Mouse (Mus musculus) retina, adult 2 months (tissue): ENCODE data around the gene Map4k3.
"Not testable (repeated sequence)": the region's sequence is repeated elsewhere in the genome, so short reads cannot be mapped to it uniquely, and the experiment has no call there.

Source experiments
- DNase-seq: peaks from one replicate; pipeline ENCODE4 v3.0.0-alpha.2; 2012; ENCODE audit warnings: low read depth, low spot score

Gene Map4k3

DNA sequence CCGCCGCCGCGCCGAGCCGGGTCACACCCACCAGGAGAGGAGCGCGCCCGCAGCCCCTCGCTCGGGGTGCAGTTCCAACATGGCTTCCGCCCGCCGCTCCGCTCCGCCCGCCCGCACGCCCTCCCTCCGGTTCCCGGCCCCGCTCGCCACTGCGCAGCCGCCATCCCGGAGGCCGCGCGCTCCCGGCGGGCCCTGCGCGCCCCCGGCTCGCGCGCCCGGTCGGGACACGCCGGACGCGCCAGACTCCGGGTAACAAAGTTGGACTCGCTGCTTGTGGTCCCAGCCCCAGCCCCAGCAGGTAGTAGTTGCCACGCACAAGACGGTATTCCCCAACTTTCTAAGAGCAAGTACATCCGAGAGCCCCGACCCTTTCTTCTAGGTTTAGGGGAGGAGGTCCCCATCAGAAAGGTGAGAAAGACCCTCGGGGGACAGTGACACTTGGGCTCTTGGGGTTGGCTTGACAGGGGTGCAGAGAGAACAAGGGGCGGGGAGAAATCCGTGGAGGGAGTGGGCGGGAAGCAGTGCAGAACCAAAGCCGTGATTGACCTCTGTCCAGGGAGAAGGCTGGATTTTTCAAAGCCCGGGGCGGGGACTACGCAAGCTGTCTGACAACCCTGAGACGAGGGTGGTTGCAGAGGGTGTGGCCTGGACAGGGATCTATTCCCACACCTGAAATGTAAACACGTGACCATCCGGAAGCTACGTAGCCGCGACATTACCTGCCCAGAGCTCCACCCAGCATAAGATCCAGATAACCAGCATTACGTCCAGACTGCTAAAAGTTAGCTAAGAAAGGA is at the start of gene Map4k3:
Map4k3 (minus strand) TSS at position 424 of the 797 bp plus-strand sequence.
- DNase-seq: peak; percentile 81

DNA sequence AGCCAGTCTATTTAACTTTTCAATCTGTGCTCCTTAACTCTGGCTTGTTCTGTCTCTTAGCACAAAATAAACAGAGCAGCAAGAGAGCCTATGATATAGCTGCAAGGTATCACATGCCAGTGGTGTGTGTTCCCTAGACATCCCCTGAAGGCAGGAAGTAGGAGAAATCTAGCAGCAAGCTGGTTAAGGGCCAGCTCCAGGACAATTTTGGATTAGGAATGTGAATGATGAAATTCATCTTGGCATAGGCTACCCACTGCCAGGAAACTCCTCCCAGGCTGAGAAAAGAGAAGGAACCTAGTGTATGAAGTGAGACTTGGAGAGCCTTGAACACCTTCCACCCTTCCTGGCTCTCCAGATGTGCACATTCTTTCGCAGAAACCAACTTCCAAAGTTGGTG is 49.3 kb upstream of the Map4k3 start:
- DNase-seq: no peak

DNA sequence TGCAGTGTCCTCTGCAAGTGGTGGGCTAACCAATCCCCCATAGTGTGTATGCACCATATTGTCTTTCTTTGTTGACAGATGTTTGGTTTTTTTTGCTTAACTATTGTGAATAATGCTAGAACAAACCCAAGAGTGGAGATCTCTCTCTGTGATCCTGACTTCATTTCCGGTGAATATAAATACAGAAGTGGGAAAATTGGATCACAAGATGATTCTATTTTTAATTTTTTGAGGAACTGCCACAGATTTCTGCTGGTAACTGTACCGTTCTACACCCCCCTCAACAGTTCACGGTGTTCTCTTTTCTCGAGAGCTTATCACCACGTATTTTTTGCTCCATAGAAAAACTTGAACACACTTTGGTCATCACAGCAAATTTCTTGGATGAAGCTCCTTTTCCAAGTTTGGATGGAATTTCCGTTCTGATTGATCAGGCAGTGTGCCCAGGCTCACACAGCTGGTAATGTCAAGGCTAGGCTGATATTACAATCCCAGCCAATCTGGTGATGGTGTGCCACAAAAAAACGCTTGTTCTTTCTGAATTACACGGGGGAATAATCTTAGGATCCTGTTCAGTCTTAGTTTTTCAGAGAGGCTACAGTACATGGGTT is 47.0 kb upstream of the Map4k3 start:
- DNase-seq: no peak

DNA sequence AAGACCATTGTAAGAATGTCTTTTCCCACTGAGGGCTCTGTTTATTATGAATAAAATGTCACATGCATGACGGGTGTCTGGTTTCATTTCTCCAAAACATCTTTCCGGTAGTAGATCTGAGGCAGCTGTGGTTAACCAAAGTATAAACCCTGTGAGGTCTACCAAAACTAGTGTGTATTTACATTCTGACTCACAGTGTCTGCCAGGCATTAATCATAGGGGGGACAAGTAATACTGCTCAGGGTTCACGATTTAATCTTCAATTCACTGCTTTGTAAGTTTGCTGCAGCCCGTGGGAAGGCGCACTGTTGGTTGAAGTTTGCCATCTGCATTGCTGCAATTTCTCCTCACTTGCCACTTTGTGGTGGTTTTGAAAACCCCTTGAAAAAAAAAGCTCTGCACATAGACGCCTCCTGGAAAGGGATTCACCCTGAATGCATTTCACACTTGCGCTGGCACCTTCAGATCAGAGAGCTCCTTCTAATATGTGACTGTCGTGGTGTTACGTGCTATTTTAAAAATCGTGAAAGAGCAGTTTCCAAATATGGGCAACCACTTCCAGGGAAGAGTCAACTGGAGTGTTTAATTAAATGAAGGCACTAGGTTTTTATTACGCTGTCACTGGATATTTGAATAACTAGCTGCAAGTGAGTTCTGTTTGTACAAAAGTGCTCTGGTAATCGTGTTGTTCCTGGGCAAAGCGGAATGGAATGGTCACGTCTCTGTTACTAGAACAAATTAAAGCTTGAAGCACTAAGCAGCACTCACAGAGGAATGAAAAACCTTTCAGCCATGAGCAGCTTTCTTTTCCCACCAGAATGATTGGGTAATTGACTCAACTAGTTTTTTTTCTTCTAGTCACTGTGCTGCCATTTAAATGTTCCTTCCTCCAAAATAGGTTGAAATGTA is 44.5 kb upstream of the Map4k3 start:
- DNase-seq: no peak

DNA sequence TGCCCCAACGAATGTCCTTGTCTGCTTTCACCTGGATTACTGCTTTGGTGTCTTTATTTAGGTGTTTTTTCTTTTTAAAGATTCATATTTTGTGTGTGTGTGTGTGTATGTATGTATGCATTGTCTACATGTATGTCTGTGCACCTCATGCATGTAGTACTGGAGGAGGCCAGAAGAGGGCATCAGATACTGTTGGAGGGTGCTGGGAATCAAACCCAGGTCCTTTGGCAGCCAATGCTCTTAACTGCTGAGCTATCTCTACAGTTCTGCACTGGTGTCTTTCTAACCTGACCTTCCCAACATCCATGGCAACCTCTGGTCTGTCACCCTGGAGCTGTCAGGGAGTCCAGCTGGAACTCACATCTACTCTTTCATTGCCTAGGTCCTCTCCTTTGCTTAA is 41.8 kb upstream of the Map4k3 start:
- DNase-seq: no peak

DNA sequence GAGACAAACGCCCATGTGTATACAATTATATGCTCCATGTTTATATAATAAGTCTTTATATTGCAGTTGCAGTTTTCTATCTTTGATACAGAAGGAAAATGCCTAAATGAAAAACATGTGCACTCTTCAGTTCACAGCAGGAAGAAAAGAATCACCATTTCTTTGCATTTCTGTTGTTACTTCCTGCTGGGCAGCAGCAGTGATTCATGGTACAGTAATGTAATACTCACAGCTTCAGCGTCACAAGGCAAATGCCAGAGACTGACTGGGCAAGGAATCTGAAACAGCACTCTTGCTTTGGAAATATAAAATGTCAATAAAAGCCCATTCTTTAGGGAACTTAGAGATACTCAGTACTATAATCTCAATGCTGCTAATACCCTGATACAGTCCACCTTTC is 36.9 kb upstream of the Map4k3 start:
- no peak for DNase-seq

DNA sequence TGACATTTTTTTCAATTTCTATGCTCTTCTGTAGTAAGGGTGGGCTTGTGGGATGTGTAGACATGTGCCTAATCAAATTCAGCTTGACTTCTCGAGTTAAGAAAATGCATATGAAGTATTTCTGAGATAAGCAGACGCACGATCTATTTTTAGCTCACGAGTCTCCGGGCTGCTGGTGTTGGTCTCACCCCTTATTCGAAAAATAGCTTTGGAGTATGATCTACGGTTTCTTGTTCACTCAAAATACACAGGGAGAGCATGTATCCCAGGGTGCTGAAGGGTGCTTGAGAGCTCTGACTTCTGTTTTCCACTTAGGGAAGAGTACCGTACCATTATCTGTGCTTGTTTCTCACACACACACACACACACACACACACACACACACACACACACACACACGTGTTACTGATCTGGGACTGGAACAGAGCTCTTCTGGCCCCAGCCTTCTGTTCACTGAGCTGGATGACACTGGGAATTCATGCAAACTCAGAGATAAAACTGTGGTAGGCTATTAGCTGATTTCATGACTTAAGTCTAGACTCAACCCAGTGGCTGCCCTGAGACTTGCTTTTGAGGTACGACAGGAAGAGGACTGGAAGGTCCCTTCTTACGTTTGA is 34.9 kb upstream of the Map4k3 start:
- DNase-seq: no peak

DNA sequence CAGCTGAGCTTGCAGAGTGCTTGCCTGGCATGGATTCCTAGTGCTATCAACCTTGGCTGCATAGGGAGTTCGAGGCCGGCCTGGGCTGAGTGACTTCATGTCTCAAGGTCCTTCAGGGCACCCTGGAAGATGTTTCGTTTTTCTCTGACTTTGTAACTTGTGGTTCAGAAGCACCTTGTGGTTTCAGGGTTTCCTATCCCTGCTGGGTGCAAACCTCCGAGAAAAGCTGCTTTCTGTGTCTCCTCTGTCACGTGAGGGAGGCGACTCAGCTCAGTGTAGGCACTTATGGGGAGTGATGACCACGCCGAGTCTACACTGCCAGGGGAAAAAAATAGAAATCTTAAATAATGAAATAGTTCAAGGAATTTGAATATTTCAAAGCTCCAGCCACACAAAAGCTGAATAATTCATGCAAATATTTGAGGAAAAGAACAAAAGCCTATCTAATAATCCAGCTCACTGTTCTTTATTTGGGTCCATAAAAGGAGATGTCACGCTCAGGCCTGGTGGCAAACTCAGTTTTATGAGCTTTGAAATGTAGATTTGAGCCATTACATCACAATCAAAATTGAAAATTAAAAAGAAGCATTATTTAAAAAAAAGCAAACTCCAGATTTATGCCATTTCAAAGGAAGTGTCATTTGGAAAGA is 34.2 kb upstream of the Map4k3 start:
- no peak for DNase-seq

DNA sequence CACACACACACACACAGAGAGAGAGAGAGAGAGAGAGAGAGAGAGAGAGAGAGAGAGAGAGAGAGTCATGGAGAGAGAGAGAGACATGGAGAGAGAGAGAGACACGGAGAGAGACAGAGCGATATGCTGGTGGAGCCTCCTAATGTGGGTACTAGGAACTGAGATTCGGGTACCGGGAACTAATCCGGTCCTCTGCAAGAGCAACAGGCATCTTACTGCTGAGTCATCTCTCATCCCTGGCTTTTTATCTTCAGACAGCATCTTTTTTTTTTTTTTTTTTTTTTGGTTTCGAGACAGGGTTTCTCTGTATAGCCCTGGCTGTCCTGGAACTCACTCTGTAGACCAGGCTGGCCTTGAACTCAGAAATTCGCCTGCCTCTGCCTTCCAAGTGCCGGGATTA is 32.9 kb upstream of the Map4k3 start:
- DNase-seq: not testable (repeated sequence)

DNA sequence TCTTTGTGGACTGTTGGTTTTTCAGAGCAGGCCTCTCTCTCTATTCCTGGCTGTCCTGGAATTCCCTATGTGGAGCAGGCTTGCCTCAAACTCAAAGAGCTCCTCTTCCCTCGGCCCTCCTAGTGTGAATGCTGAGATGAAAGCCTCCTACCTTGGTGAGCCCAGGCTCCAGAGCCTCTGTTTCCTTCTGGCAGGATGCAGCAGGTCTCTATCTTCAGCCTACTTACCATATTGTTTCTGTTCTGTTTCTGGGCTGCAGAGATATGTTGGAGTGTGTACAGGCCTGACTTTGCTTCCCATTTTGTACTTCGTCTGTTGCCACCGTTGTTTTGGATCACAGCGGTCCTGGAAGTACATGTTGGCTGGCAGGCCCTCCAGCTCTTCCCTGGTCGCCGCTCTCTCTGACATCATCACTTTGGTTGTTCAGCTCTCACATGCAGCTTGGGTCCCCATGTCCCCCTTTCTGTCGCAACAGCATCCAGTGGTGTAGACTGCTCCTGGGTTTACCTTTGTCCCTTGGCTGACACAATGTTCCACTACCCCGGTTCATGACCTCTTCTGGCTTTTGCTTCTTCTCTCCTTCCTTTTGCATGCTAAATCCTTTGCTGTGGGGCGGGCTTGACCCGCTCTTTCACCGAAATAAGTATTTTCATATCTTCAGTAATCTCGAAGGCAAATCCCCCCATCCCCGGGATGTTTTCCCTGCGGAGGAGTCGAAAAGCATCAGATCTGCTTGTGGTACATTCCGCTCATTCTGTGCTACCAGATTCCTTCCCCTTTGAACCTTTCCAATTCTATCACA is 32.3 kb upstream of the Map4k3 start:
- no peak for DNase-seq

DNA sequence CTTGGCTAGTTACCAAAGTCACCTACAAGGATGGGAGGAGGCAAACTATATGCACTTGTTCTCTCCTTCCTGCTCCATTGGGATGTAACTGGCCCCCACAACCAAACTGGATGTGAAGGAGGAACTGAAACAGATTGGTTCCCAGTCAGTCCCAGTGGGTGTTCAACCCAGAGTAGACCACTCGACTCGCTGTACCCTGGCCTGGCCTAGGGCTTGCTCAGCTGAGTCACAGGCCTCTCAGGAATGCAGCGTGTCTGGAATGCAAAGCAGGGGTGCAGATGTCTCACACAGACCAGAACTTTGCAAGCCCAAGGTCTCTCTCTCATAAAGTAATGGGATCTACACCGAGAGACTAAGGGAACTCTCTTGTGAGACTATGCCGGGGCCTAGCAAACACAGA is 27.8 kb upstream of the Map4k3 start:
- DNase-seq: no peak

DNA sequence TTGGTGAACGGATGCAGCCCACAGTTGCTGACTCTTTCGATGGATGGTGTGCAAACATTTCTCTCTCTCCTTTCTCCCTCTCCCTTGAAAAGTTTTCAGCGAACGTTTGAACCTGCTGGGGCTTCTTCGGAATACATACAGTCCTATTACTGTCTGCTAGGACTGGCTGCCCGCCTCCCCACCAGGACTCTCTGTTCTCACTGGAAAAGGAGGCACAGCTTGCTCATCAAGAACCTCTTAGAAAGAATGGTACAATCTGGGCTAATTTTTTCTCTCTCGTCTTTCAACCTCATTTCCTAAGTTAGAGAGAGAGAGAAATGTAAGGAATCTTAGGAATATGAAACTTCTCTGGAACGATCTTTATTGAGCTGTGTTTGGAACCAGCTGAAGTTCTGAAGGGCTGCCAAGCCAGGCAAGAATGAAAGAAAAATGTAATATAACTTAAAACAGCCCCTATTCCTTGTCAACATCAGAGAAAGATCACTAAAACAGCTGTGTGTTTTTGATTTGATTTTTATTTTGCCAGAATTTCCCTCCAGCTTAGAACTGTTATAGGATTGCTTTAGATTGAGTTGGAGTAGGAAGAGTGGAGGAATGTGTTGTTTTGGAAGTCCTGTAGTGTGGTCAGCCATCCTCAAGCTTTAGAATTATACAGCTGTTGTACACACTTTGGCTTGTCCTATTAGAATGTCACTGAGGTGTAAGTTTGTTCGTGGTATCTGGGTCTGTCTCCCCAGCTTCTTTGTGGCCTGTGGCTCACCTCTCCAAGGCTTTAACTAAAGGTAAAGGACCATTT is 27.0 kb upstream of the Map4k3 start:
- no peak for DNase-seq

DNA sequence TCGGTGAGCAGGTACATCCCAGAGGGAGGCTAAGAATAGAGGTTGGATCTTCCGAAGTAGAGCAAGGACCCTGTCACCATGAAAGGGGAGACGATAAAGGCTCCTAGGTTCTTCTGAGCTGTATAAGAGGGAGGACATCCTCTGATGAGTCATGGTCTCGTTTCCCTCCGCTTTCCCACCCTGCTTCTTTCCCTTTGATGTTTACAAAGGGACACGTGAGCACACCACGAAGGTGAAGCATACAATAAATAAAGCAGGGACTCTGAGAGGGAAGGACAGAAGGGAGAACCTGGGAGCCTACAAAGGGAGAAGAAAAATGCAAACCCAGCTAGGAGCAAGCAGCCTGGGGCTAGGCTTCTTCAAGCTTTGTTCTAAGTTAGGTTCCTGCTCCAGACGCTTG is 26.3 kb upstream of the Map4k3 start:
- no peak for DNase-seq

DNA sequence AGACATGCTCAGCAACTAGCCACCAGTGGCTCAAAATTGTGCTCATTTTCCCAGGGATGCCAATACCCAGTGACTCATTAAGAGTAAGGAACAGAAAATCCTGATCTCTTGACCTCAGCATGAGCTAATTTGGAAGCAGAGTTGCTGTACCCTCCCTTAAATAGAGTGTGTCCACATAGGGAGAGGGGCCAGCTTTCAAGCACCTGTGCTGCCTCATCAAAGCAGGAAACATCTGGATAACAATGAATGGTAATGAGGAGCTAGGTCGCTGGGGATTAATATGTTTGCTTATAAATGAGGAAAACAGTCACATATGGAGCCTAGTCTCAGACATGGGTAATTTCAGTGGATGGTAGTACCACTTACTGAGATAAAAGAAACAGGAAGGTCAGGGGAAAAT is 24.2 kb upstream of the Map4k3 start:
- no peak for DNase-seq

DNA sequence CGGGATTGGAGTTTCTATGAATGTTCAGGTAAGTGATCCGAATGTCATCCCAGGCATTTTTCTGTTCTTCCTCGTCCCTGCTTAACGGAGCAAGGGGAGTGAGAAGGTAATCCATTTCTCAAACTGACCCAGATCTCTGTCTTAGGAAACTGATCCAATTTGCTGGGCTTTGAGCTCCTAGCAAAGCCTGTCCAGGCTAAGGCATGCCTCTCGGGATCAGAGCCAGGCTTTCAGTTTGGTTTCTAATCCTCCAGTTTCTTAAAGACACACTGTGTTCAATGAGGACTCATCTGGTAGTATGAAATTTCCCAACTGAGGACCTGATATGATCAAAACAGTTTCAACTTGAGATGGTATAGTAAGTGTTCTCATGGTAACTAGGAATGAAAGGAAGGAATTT is 11.1 kb upstream of the Map4k3 start:
- DNase-seq: peak; percentile 79

DNA sequence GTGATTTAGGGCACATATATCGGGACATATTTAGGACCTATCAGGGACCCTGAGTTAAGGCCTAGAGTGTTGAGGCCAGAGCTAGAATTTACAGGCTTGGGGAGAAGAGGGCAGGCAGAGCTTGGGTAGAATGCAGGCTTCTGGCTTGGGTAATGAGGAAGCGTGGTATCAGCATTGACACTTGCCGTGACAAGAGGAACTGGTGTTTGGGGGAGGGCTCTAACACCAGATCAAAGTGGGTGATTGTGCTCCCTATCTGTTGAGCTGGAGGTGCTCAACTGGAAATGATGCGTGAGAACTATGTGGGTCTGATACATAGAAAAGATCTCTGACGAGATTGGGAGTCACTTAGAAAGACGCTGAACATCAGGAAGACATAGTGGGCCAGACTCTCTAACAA is 6.4 kb upstream of the Map4k3 start:
- no peak for DNase-seq

DNA sequence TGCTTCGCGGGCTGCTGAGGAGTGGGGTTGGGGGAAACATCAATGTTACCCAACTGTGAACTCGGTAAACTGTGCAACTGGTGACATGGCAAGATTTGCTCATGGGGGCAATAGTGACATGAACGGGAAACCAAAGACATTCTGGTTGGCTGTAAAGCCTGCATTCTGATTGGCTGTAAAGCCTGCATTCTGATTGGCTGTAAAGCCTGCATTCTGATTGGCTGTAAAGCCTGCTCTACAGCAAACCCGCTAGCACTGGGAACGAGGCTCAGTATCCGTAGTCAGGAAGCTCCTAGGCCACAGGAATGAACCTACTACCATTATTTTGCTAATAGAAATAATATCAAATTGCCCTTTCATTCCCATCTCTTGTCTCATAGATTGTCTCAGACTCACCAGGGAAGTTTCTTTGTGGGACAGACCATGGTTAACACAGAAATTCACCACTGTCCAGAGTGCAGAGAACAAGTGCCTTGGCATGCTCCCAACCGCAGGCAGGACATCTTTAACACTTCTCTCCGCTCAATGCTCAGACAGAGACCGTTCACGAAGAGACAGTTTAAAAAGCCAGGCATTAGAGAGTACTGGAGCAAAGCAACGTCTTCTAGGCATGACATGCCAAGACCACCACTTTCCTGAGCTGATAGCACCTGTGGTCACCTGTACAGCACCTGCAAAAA is 5.0 kb upstream of the Map4k3 start:
- no peak for DNase-seq

DNA sequence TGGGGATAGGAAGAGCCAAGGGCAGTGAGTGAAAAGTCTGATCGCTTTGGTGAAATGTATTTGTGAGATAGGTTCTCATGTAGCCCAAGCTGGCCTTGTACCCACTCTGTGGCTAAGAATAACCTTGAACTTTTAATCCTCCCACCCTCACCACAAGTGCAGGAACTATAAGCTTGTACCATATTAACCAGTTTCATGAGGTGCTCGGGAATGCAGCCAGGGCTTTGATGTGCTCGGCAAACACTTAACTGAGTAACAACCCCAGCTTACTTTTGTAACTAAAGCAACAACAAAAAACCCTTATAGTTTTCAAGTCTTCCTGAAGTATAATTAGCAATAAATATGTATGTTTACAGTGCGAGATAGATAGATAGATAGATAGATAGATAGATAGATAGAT is 4.0 kb upstream of the Map4k3 start:
- no peak for DNase-seq

DNA sequence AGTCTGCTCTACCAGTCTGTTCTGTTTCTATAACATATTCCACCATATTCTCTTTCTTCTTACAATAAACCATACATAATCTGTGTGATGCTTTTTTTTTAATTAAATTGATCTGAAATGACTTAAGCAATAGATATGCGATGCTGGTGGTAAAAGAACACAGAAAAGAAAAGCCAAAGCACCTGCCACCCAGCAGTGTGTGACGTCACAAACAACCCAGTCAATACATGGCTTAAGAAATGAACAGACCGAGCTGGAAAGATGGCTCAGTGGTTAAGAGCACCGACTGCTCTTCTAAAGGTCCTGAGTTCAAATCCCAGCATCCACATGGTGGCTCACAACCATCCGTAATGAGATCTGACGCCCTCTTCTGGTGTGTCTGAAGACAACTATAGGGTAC is 2.0 kb upstream of the Map4k3 start:
- DNase-seq: not testable (repeated sequence)
